Mouse (Mus musculus): ENCODE measurements around the gene Gm49711.

- TF ChIP-seq CTCF (IDR thresholded peaks at IDR 0.05; ENCODE audit: borderline replicate concordance, extremely low read depth, insufficient read depth, insufficient read length) = no peak
- TF ChIP-seq POLR2A (IDR thresholded peaks at IDR 0.05; ENCODE audit: borderline replicate concordance, extremely low read depth, insufficient read depth, insufficient read length, poor library complexity, severe bottlenecking) = no peak
Observed at GRCm38 (mm10) chr16:92162289-92162688, 104.2 kb downstream of the Gm49711 start.

Measured in brain, embryonic 14.5 days (tissue).